Mouse (Mus musculus) C2C12 (cell line): Measurements from ENCODE around the gene Tet3. TPM values are rescaled to one million over a fixed set of nuclear protein-coding genes. Genes with fewer than 3 reads are reported as not detected.

Source experiments
- H3K27me3 ChIP-seq: one replicate; pipeline ENCODE4 v1.6.1; 2011; ENCODE audit not compliant: control insufficient read depth, insufficient read depth, insufficient read length
- H3K36me3 ChIP-seq: one replicate; pipeline ENCODE4 v1.6.1; 2011; ENCODE audit not compliant: control insufficient read depth, insufficient read depth
- H3K4me3 ChIP-seq: one replicate; pipeline ENCODE4 v1.5.1; 2011; ENCODE audit warnings: mild to moderate bottlenecking, control low read depth; ENCODE audit not compliant: poor library complexity, insufficient read depth, severe bottlenecking
- H3K79me2 ChIP-seq: one replicate; pipeline ENCODE4 v1.6.1; 2011; ENCODE audit not compliant: control insufficient read depth, insufficient read depth
- H3K79me3 ChIP-seq: one replicate; pipeline ENCODE4 v1.6.1; 2011; ENCODE audit warnings: low read depth, control low read depth
- H3ac ChIP-seq: one replicate; pipeline ENCODE3; 2011; ENCODE audit warnings: low read depth; ENCODE audit not compliant: control insufficient read depth, insufficient read length
- CEBPB ChIP-seq: IDR thresholded peaks from one replicate; pipeline ENCODE4 v1.6.1; 2011; ENCODE audit warnings: low read depth, mild to moderate bottlenecking, control low read depth, moderate library complexity
- CTCF ChIP-seq: IDR thresholded peaks from one replicate; pipeline ENCODE4 v1.5.1; 2011; ENCODE audit not compliant: control insufficient read depth, insufficient read depth, insufficient read length
- FOSL1 ChIP-seq: IDR thresholded peaks from one replicate; pipeline ENCODE4 v1.8.0; 2011; ENCODE audit warnings: mild to moderate bottlenecking, low read length; ENCODE audit not compliant: poor library complexity, insufficient read depth, severe bottlenecking
- MAX ChIP-seq: IDR thresholded peaks from one replicate; pipeline ENCODE4 v1.6.1; 2011; ENCODE audit warnings: mild to moderate bottlenecking, control low read depth
- MYOD1 ChIP-seq: IDR thresholded peaks from one replicate; pipeline ENCODE4 v1.6.1; 2011; ENCODE audit warnings: low read depth; ENCODE audit not compliant: control insufficient read depth, insufficient read length
- MYOG ChIP-seq: IDR thresholded peaks from one replicate; pipeline ENCODE4 v1.6.1; 2011; ENCODE audit not compliant: control insufficient read depth, insufficient read length; ENCODE audit errors: extremely low read depth
- USF1 ChIP-seq: IDR thresholded peaks from one replicate; pipeline ENCODE4 v1.6.1; 2011; ENCODE audit warnings: low read depth, mild to moderate bottlenecking, control low read depth, moderate library complexity
- polyA plus RNA-seq: library from polyadenylated mRNA; unstranded; fragments of >200 nt; fragmentation: generic; extraction: Trizol; gene quantifications from one replicate; pipeline ENCODE4 v1.2.1, GENCODE M21; 2012; ENCODE audit warnings: missing spikeins

Gene Tet3
- polyA plus RNA-seq, 1 experiment, result 6.0 TPM

GRCm38 (mm10) chr6:83412362-83412853 lies 46.5 kb downstream of the Tet3 start:
- Histone ChIP-seq H3K4me3 (no peak overlapping the region), H3K36me3 (peaks cover 18% of the 10 kb centered on the region), H3K79me3 (peaks cover 42% of the 10 kb centered on the region), H3K79me2 (peaks cover 92% of the 10 kb centered on the region), H3ac (no peak overlapping the region), H3K27me3 (no peaks in the 10 kb centered on the region)
- TF ChIP-seq USF1, result no peak
- TF ChIP-seq MYOG, result no peak
- no peak for TF ChIP-seq CTCF
- TF ChIP-seq CEBPB, result no peak
- TF ChIP-seq MYOD1, result no peak
- TF ChIP-seq MAX, result no peak
- no peak for TF ChIP-seq FOSL1

- Histone ChIP-seq H3K79me2 (peaks cover 86% of the 10 kb centered on the region), H3K27me3 (no peaks in the 10 kb centered on the region), H3K4me3 (no peak overlapping the region), H3K79me3 (peaks cover 40% of the 10 kb centered on the region), H3K36me3 (peaks cover 18% of the 10 kb centered on the region), H3ac (no peak overlapping the region)
- no peak for TF ChIP-seq CTCF
- TF ChIP-seq MYOD1, result no peak
- TF ChIP-seq MYOG, result no peak
- no peak for TF ChIP-seq FOSL1
- TF ChIP-seq USF1, result no peak
- no peak for TF ChIP-seq MAX
- no peak for TF ChIP-seq CEBPB
Observed at GRCm38 (mm10) chr6:83411635-83412361, 47.1 kb downstream of the Tet3 start.

DNA sequence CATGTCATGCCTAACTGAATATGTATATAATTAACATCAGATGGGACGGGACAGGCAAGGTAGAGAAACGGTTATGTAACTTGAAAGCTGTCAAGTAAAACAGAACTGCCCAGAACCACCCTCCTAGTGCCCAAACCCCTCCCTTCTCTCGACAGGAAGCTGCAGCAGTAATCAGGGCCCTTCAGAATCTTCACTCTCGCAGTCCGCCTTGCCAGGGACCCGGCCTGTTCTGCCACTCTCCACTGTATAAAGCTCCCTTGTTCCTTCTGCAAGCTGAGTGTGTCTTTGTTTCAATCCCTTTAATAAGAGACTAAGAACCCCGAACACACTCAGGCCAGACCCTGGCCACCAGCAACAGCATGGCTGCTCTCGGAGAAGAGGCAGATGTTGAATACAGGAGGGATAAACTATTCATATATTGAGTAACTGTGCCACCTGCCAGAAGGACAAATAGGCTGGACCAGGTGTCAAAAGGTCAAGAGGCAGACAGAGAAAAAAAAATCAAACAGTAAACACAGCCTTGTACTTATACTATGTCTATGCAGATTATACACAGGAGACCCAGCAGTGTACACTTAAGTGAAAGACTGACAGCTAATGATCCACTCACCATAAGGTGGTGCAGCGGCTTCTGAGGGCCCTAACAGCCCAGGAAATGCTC lies 48.7 kb downstream of the Tet3 start:
- Histone ChIP-seq H3K36me3 (peaks cover 22% of the 10 kb centered on the region), H3K4me3 (no peak overlapping the region), H3ac (no peak overlapping the region), H3K79me2 (peaks cover 77% of the 10 kb centered on the region), H3K79me3 (peaks cover 38% of the 10 kb centered on the region), H3K27me3 (no peaks in the 10 kb centered on the region)
- TF ChIP-seq MAX, result no peak
- no peak for TF ChIP-seq FOSL1
- TF ChIP-seq CTCF, result no peak
- no peak for TF ChIP-seq USF1
- TF ChIP-seq MYOD1, result no peak
- TF ChIP-seq MYOG, result no peak
- TF ChIP-seq CEBPB, result no peak

DNA sequence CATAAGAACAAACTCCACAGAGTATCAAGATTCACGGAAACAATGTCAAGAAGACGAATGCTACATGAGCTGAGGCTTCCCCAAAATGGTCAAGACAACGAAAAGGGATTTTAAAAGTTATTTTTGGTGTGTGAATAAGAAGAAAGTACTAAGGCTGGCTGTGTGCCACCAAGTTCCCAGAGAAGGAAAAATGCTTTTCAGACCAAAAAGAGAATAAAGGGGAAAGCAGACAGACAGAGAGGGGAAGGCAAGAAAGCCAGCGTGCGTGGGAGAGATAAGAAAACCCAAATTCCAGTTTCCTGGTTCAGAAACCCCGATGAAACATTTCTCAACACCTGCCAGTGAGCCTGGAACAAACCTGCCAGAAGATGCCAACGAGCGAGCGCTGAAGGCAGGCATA lies 50.4 kb downstream of the Tet3 start:
- H3K36me3 ChIP-seq, result peaks cover 38% of the 10 kb centered on the region
- TF ChIP-seq MYOD1 (no peak), FOSL1 (no peak), CEBPB (no peak), MAX (no peak), MYOG (no peak), USF1 (no peak), CTCF (no peak)
- H3K79me3 ChIP-seq, result peaks cover 26% of the 10 kb centered on the region
- peaks cover 66% of the 10 kb centered on the region for H3K79me2 ChIP-seq
- H3K4me3 ChIP-seq, result no peak overlapping the region
- no peak overlapping the region for H3ac ChIP-seq
- no peaks in the 10 kb centered on the region for H3K27me3 ChIP-seq

GRCm38 (mm10) chr6:83405511-83406064 lies 53.3 kb downstream of the Tet3 start:
- H3K27me3 ChIP-seq, result no peaks in the 10 kb centered on the region
- peaks cover 42% of the 10 kb centered on the region for H3K79me2 ChIP-seq
- H3K36me3 ChIP-seq, result peaks cover 65% of the 10 kb centered on the region
- peaks cover 20% of the 10 kb centered on the region for H3K79me3 ChIP-seq
- no peak overlapping the region for H3K4me3 ChIP-seq
- H3ac ChIP-seq, result no peak overlapping the region
- TF ChIP-seq USF1 (no peak), MYOD1 (no peak), FOSL1 (no peak), MAX (no peak), CEBPB (no peak), MYOG (no peak), CTCF (no peak)

- H3K27me3 ChIP-seq, result no peaks in the 10 kb centered on the region
- peaks cover 66% of the 10 kb centered on the region for H3K36me3 ChIP-seq
- no peak overlapping the region for H3K4me3 ChIP-seq
- no peak overlapping the region for H3ac ChIP-seq
- H3K79me3 ChIP-seq, result peaks cover 20% of the 10 kb centered on the region
- peaks cover 41% of the 10 kb centered on the region for H3K79me2 ChIP-seq
- no peak for TF ChIP-seq MYOG
- TF ChIP-seq CEBPB, result no peak
- no peak for TF ChIP-seq USF1
- no peak for TF ChIP-seq FOSL1
- TF ChIP-seq MYOD1, result no peak
- no peak for TF ChIP-seq CTCF
- TF ChIP-seq MAX, result no peak
Observed at GRCm38 (mm10) chr6:83404571-83404970, 54.3 kb downstream of the Tet3 start.
